Mouse (Mus musculus): ENCODE data around the gene Bbof1. TPM values are rescaled to one million over a fixed set of nuclear protein-coding genes. Genes with fewer than 3 reads are reported as not detected.

Gene Bbof1
- polyA plus RNA-seq, 1 experiment from 2014 or later, result 0.48 TPM

GRCm38 (mm10) chr12:84373831-84374481 lies 34.9 kb upstream of the Bbof1 start:
- no peaks in the 10 kb centered on the region for H3K27me3 ChIP-seq (ENCODE audit: control insufficient read depth, insufficient read depth, low read length)
- H3K36me3 ChIP-seq (ENCODE audit: control insufficient read depth, insufficient read depth, low read length), result peaks cover 32% of the 10 kb centered on the region
- H3K4me1 ChIP-seq (ENCODE audit: control insufficient read depth, insufficient read depth, low read length), result no peaks in the 10 kb centered on the region
- 88% methylated on average over 6 of the region's 6 CpGs for WGBS
- no peak overlapping the region for H3K4me2 ChIP-seq (ENCODE audit: low read depth, severe bottlenecking)
- no peak for DNase-seq (ENCODE audit: low spot score)
- no peak overlapping the region for H3K27ac ChIP-seq (replicated peaks; ENCODE audit: low read depth, low read length)
- H3K9ac ChIP-seq (ENCODE audit: low read length), result no peak overlapping the region
- H3K9me3 ChIP-seq (ENCODE audit: control insufficient read depth, low read length), result no peaks in the 10 kb centered on the region
- no peak for ATAC-seq (ENCODE audit: insufficient number of reproducible peaks, low FRiP score, low TSS enrichment, low read depth)
- no peak overlapping the region for H3K4me3 ChIP-seq (ENCODE audit: low read depth, low read length)

GRCm38 (mm10) chr12:84382369-84382768 lies 26.5 kb upstream of the Bbof1 start:
- WGBS, result 85% methylated on average over 4 of the region's 4 CpGs
- H3K27ac ChIP-seq (replicated peaks; ENCODE audit: low read depth, low read length), result no peak overlapping the region
- H3K4me3 ChIP-seq (ENCODE audit: low read depth, low read length), result no peak overlapping the region
- H3K36me3 ChIP-seq (ENCODE audit: control insufficient read depth, insufficient read depth, low read length), result no peaks in the 10 kb centered on the region
- H3K4me1 ChIP-seq (ENCODE audit: control insufficient read depth, insufficient read depth, low read length), result no peaks in the 10 kb centered on the region
- no peaks in the 10 kb centered on the region for H3K27me3 ChIP-seq (ENCODE audit: control insufficient read depth, insufficient read depth, low read length)
- no peak for ATAC-seq (ENCODE audit: insufficient number of reproducible peaks, low FRiP score, low TSS enrichment, low read depth)
- DNase-seq (ENCODE audit: low spot score), result no peak
- no peak overlapping the region for H3K4me2 ChIP-seq (ENCODE audit: low read depth, severe bottlenecking)
- H3K9me3 ChIP-seq (ENCODE audit: control insufficient read depth, low read length), result no peaks in the 10 kb centered on the region
- no peak overlapping the region for H3K9ac ChIP-seq (ENCODE audit: low read length)

GRCm38 (mm10) chr12:84384644-84385081 lies 24.2 kb upstream of the Bbof1 start:
- Histone ChIP-seq H3K9me3 (ENCODE audit: control insufficient read depth, low read length) (no peaks in the 10 kb centered on the region), H3K27ac (replicated peaks; ENCODE audit: low read depth, low read length) (no peak overlapping the region)
- no peak for ATAC-seq (ENCODE audit: insufficient number of reproducible peaks, low FRiP score, low TSS enrichment, low read depth)

GRCm38 (mm10) chr12:84385408-84385807 lies 23.5 kb upstream of the Bbof1 start:
- no peaks in the 10 kb centered on the region for H3K4me1 ChIP-seq (ENCODE audit: control insufficient read depth, insufficient read depth, low read length)
- no peaks in the 10 kb centered on the region for H3K9me3 ChIP-seq (ENCODE audit: control insufficient read depth, low read length)
- H3K27me3 ChIP-seq (ENCODE audit: control insufficient read depth, insufficient read depth, low read length), result no peaks in the 10 kb centered on the region
- no peak overlapping the region for H3K4me3 ChIP-seq (ENCODE audit: low read depth, low read length)
- no peak overlapping the region for H3K9ac ChIP-seq (ENCODE audit: low read length)
- no peaks in the 10 kb centered on the region for H3K36me3 ChIP-seq (ENCODE audit: control insufficient read depth, insufficient read depth, low read length)
- no peak overlapping the region for H3K27ac ChIP-seq (replicated peaks; ENCODE audit: low read depth, low read length)
- H3K4me2 ChIP-seq (ENCODE audit: low read depth, severe bottlenecking), result no peak overlapping the region
- ATAC-seq (ENCODE audit: insufficient number of reproducible peaks, low FRiP score, low TSS enrichment, low read depth) (no peak), DNase-seq (ENCODE audit: low spot score) (no peak)
- 96% methylated on average over 4 of the region's 4 CpGs for WGBS

More at GRCm38 (mm10) chr12:84384644-84385081, 24.2 kb upstream of the Bbof1 start:
- H3K4me2 ChIP-seq (ENCODE audit: low read depth, severe bottlenecking), result no peak overlapping the region
- no peaks in the 10 kb centered on the region for H3K4me1 ChIP-seq (ENCODE audit: control insufficient read depth, insufficient read depth, low read length)
- H3K27me3 ChIP-seq (ENCODE audit: control insufficient read depth, insufficient read depth, low read length), result no peaks in the 10 kb centered on the region
- no peak overlapping the region for H3K9ac ChIP-seq (ENCODE audit: low read length)
- DNase-seq (ENCODE audit: low spot score), result no peak
- H3K4me3 ChIP-seq (ENCODE audit: low read depth, low read length), result no peak overlapping the region
- 80% methylated on average over 5 of the region's 5 CpGs for WGBS
- H3K36me3 ChIP-seq (ENCODE audit: control insufficient read depth, insufficient read depth, low read length), result no peaks in the 10 kb centered on the region

GRCm38 (mm10) chr12:84388097-84388496 lies 20.8 kb upstream of the Bbof1 start:
- Histone ChIP-seq H3K9me3 (ENCODE audit: control insufficient read depth, low read length) (no peaks in the 10 kb centered on the region), H3K4me1 (ENCODE audit: control insufficient read depth, insufficient read depth, low read length) (no peaks in the 10 kb centered on the region), H3K27ac (replicated peaks; ENCODE audit: low read depth, low read length) (no peak overlapping the region), H3K4me2 (ENCODE audit: low read depth, severe bottlenecking) (no peak overlapping the region), H3K36me3 (ENCODE audit: control insufficient read depth, insufficient read depth, low read length) (no peaks in the 10 kb centered on the region), H3K9ac (ENCODE audit: low read length) (no peak overlapping the region), H3K4me3 (ENCODE audit: low read depth, low read length) (no peak overlapping the region), H3K27me3 (ENCODE audit: control insufficient read depth, insufficient read depth, low read length) (no peaks in the 10 kb centered on the region)
- WGBS, result 90% methylated on average over 8 of the region's 8 CpGs
- no peak for ATAC-seq (ENCODE audit: insufficient number of reproducible peaks, low FRiP score, low TSS enrichment, low read depth)
- DNase-seq (ENCODE audit: low spot score), result no peak

GRCm38 (mm10) chr12:84388774-84389400 lies 20.0 kb upstream of the Bbof1 start:
- H3K4me2 ChIP-seq (ENCODE audit: low read depth, severe bottlenecking), result no peak overlapping the region
- DNase-seq (ENCODE audit: low spot score), result no peak
- H3K9me3 ChIP-seq (ENCODE audit: control insufficient read depth, low read length), result no peaks in the 10 kb centered on the region
- H3K36me3 ChIP-seq (ENCODE audit: control insufficient read depth, insufficient read depth, low read length), result no peaks in the 10 kb centered on the region
- H3K27ac ChIP-seq (replicated peaks; ENCODE audit: low read depth, low read length), result no peak overlapping the region
- 74% methylated on average over 14 of the region's 14 CpGs for WGBS
- H3K4me1 ChIP-seq (ENCODE audit: control insufficient read depth, insufficient read depth, low read length), result no peaks in the 10 kb centered on the region
- no peak for ATAC-seq (ENCODE audit: insufficient number of reproducible peaks, low FRiP score, low TSS enrichment, low read depth)
- no peak overlapping the region for H3K4me3 ChIP-seq (ENCODE audit: low read depth, low read length)
- H3K9ac ChIP-seq (ENCODE audit: low read length), result no peak overlapping the region
- no peaks in the 10 kb centered on the region for H3K27me3 ChIP-seq (ENCODE audit: control insufficient read depth, insufficient read depth, low read length)

GRCm38 (mm10) chr12:84390336-84390735 lies 18.5 kb upstream of the Bbof1 start:
- H3K9ac ChIP-seq (ENCODE audit: low read length), result no peak overlapping the region
- no peak overlapping the region for H3K27ac ChIP-seq (replicated peaks; ENCODE audit: low read depth, low read length)
- 69% methylated on average over 6 of the region's 6 CpGs for WGBS
- no peak overlapping the region for H3K4me3 ChIP-seq (ENCODE audit: low read depth, low read length)
- no peaks in the 10 kb centered on the region for H3K36me3 ChIP-seq (ENCODE audit: control insufficient read depth, insufficient read depth, low read length)
- H3K9me3 ChIP-seq (ENCODE audit: control insufficient read depth, low read length), result no peaks in the 10 kb centered on the region
- ATAC-seq (ENCODE audit: insufficient number of reproducible peaks, low FRiP score, low TSS enrichment, low read depth) (no peak), DNase-seq (ENCODE audit: low spot score) (no peak)
- H3K27me3 ChIP-seq (ENCODE audit: control insufficient read depth, insufficient read depth, low read length), result no peaks in the 10 kb centered on the region
- H3K4me2 ChIP-seq (ENCODE audit: low read depth, severe bottlenecking), result no peak overlapping the region
- H3K4me1 ChIP-seq (ENCODE audit: control insufficient read depth, insufficient read depth, low read length), result no peaks in the 10 kb centered on the region

GRCm38 (mm10) chr12:84392681-84393080 lies 16.2 kb upstream of the Bbof1 start:
- no peaks in the 10 kb centered on the region for H3K36me3 ChIP-seq (ENCODE audit: control insufficient read depth, insufficient read depth, low read length)
- H3K4me3 ChIP-seq (ENCODE audit: low read depth, low read length), result no peak overlapping the region
- H3K9me3 ChIP-seq (ENCODE audit: control insufficient read depth, low read length), result no peaks in the 10 kb centered on the region
- 95% methylated on average over 4 of the region's 4 CpGs for WGBS
- H3K4me1 ChIP-seq (ENCODE audit: control insufficient read depth, insufficient read depth, low read length), result no peaks in the 10 kb centered on the region
- no peak for ATAC-seq (ENCODE audit: insufficient number of reproducible peaks, low FRiP score, low TSS enrichment, low read depth)
- no peak for DNase-seq (ENCODE audit: low spot score)
- H3K9ac ChIP-seq (ENCODE audit: low read length), result no peak overlapping the region
- no peak overlapping the region for H3K4me2 ChIP-seq (ENCODE audit: low read depth, severe bottlenecking)
- no peak overlapping the region for H3K27ac ChIP-seq (replicated peaks; ENCODE audit: low read depth, low read length)
- no peaks in the 10 kb centered on the region for H3K27me3 ChIP-seq (ENCODE audit: control insufficient read depth, insufficient read depth, low read length)
